Mouse (Mus musculus) neural tube, embryonic 14.5 days (tissue): ENCODE results near the gene Gnb1. TPM values are rescaled to one million over a fixed set of nuclear protein-coding genes. Genes with fewer than 3 reads are reported as not detected.

ENCODE experiments used
- ATAC-seq: fragments of 200-750 bp; cut with Nextera tagmentation; 2 replicates; pipeline ENCODE4 v1.8.0; 2017; ENCODE audit warnings: low read depth, mild to moderate bottlenecking, moderate TSS enrichment, moderate library complexity
- H3K27ac ChIP-seq: fragments of 300-500 bp; sonication (generic); 2 replicates; pipeline ENCODE4 v1.5.1; 2014; ENCODE audit warnings: low read depth, mild to moderate bottlenecking, control low read depth, low read length, moderate library complexity, mixed read lengths
- H3K27me3 ChIP-seq: fragments of 300-500 bp; sonication (generic); 2 replicates; pipeline ENCODE4 v1.6.1; 2014; ENCODE audit warnings: low read length; ENCODE audit not compliant: control insufficient read depth, insufficient read depth
- H3K36me3 ChIP-seq: fragments of 300-500 bp; sonication (generic); 2 replicates; pipeline ENCODE4 v1.6.1; 2014; ENCODE audit warnings: low read length, mixed read lengths; ENCODE audit not compliant: control insufficient read depth, insufficient read depth
- H3K4me1 ChIP-seq: fragments of 300-500 bp; sonication (generic); 2 replicates; pipeline ENCODE4 v1.6.1; 2014; ENCODE audit warnings: low read length; ENCODE audit not compliant: control insufficient read depth, insufficient read depth
- H3K4me2 ChIP-seq: fragments of 300-500 bp; sonication (generic); 2 replicates; pipeline ENCODE4 v1.6.1; 2014; ENCODE audit warnings: mild to moderate bottlenecking, low read depth, low read length, control low read depth
- H3K4me3 ChIP-seq: fragments of 300-500 bp; sonication (generic); 2 replicates; pipeline ENCODE4 v1.5.1; 2014; ENCODE audit warnings: low read depth, low read length, control low read depth, mixed read lengths
- H3K9ac ChIP-seq: fragments of 300-500 bp; sonication (generic); replicated peaks from 2 replicates; pipeline ENCODE4 v1.6.1; 2014; ENCODE audit warnings: low read depth, mild to moderate bottlenecking, control low read depth, low read length, mixed read lengths
- H3K9me3 ChIP-seq: fragments of 300-500 bp; sonication (generic); 2 replicates; pipeline ENCODE4 v1.6.1; 2016; ENCODE audit warnings: low read length; ENCODE audit not compliant: control insufficient read depth
- WGBS: fragments of 180-500 bp; shearing (Covaris S2); extraction: QIAGEN DNeasy Blood & Tissue Kit; methylation state at CpG from one replicate; pipeline ENCODE4 v1.1.7; 2014; 5-methylcytosine and 5-hydroxymethylcytosine counted together
- polyA plus RNA-seq: library from polyadenylated mRNA; unstranded; fragments of >200 nt; fragmentation: Nextera tagmentation; extraction: Ambion mirVana; gene quantifications from 2 replicates; pipeline ENCODE4 v1.2.1, GENCODE M21; 2014

The Gnb1 gene
- polyA plus RNA-seq, 1 experiment from 2014 or later: 1,136 TPM

DNA sequence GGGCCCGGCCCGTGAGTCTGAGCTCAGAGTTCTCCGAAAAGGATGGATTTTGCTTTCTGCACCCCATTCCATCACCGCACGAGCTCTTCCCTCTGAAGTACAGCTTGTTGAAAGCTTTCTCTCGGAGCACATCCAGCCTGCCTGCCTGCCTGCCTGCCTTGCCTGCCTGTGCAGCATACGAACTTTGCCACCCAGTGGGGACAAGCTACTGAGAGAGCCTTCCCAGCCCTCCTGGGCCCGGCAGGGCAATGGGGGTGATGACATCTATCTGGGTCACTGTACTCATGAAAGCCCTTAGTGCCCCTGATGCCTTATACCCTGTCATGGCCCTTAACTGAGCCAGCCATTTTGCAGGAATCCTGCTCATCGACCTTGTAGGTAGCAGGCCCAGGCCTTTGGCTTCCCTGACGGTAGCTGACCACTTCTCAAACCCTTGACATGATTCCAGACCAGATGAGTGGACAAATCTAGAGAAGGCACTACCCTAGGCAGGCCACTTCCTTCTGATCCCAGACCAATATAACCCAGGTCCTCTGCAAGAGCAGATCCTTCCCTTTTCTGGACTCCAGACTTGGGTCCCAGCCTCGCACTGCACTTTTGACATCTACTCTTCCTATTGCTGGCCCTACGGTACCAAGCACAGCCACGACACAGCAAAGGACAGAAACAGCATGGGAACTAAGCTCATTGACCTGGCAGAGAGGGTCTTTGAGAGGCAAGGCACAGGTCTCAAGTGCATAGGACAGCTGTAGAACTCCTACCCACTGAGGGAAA is 23.7 kb upstream of the Gnb1 start:
- 79% methylated on average over 13 of the region's 13 CpGs for WGBS
- H3K27ac ChIP-seq: no peak overlapping the region
- H3K4me2 ChIP-seq: no peak overlapping the region
- H3K9me3 ChIP-seq: no peaks in the 10 kb centered on the region
- H3K36me3 ChIP-seq: no peaks in the 10 kb centered on the region
- H3K9ac ChIP-seq: no peak overlapping the region
- H3K27me3 ChIP-seq: no peaks in the 10 kb centered on the region
- no peaks in the 10 kb centered on the region for H3K4me1 ChIP-seq
- no peak overlapping the region for H3K4me3 ChIP-seq
- no peak for ATAC-seq

DNA sequence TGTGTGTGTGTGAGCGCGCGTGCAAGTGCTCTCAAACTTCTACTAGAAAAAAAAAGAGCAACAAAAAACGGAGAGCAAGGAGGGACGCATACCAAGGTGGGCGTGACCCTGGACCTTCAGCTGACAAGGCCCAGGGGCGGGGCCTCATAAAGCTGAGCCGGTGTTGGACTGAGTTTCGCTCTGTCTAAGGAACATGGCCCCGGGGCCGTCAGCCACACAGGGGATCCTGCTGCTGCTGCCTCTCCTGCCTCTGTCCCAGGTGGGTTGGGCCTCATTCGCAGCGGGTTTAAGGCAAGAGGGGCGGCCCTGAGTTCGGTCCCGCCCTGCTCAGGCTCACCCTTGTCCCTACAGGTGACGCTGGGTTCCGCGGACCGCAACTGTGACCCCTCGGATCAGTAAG is 22.2 kb upstream of the Gnb1 start, which contains the start of gene Tmem52:
Gene Tmem52, plus strand, starts transcription at position 163 of the 400 bp plus-strand sequence.
- Histone ChIP-seq H3K9me3 (no peaks in the 10 kb centered on the region), H3K4me2 (no peak within 1 kb of the TSS), H3K4me3 (no peak within 1 kb of the TSS), H3K4me1 (no peaks in the 10 kb centered on the region), H3K27me3 (no peaks in the 10 kb centered on the region), H3K9ac (no peak within 1 kb of the TSS), H3K36me3 (no peaks in the 10 kb centered on the region), H3K27ac (no peak within 1 kb of the TSS)
- WGBS: 12% methylated on average over 21 of the region's 21 CpGs
- no peak for ATAC-seq

- no peak overlapping the region for H3K4me2 ChIP-seq
- no peak overlapping the region for H3K4me3 ChIP-seq
- no peaks in the 10 kb centered on the region for H3K27me3 ChIP-seq
- ATAC-seq: no peak
- H3K9ac ChIP-seq: no peak overlapping the region
- H3K27ac ChIP-seq: no peak overlapping the region
- 84% methylated on average over 18 of the region's 18 CpGs for WGBS
- no peaks in the 10 kb centered on the region for H3K36me3 ChIP-seq
- no peaks in the 10 kb centered on the region for H3K9me3 ChIP-seq
- H3K4me1 ChIP-seq: no peaks in the 10 kb centered on the region
These were observed 21.4 kb upstream of the Gnb1 start for GRCm38 (mm10) chr4:155469590-155470262.

- Histone ChIP-seq H3K27me3 (no peaks in the 10 kb centered on the region), H3K9ac (no peak overlapping the region), H3K4me1 (no peaks in the 10 kb centered on the region), H3K27ac (no peak overlapping the region), H3K36me3 (no peaks in the 10 kb centered on the region), H3K9me3 (no peaks in the 10 kb centered on the region), H3K4me2 (no peak overlapping the region), H3K4me3 (no peak overlapping the region)
- no peak for ATAC-seq
- 81% methylated on average over 16 of the region's 16 CpGs for WGBS
These were observed 20.8 kb upstream of the Gnb1 start for GRCm38 (mm10) chr4:155470263-155470953.

- no peaks in the 10 kb centered on the region for H3K9me3 ChIP-seq
- H3K4me1 ChIP-seq: no peaks in the 10 kb centered on the region
- no peak overlapping the region for H3K4me3 ChIP-seq
- 89% methylated on average over 7 of the region's 7 CpGs for WGBS
- ATAC-seq: no peak
- no peak overlapping the region for H3K4me2 ChIP-seq
- no peak overlapping the region for H3K9ac ChIP-seq
- no peaks in the 10 kb centered on the region for H3K36me3 ChIP-seq
- no peak overlapping the region for H3K27ac ChIP-seq
- H3K27me3 ChIP-seq: no peaks in the 10 kb centered on the region
These were observed 20.2 kb upstream of the Gnb1 start for GRCm38 (mm10) chr4:155470997-155471396.

- H3K4me1 ChIP-seq: no peaks in the 10 kb centered on the region
- no peak for ATAC-seq
- H3K4me2 ChIP-seq: no peak overlapping the region
These were observed 19.8 kb upstream of the Gnb1 start for GRCm38 (mm10) chr4:155471406-155471805.

GRCm38 (mm10) chr4:155472716-155473290 is 18.4 kb upstream of the Gnb1 start:
- Histone ChIP-seq H3K27ac (no peak overlapping the region), H3K36me3 (no peaks in the 10 kb centered on the region), H3K9me3 (no peaks in the 10 kb centered on the region), H3K27me3 (no peaks in the 10 kb centered on the region), H3K4me1 (no peaks in the 10 kb centered on the region), H3K4me2 (no peak overlapping the region), H3K9ac (no peak overlapping the region), H3K4me3 (no peak overlapping the region)
- WGBS: 72% methylated on average over 3 of the region's 3 CpGs
- ATAC-seq: no peak

More at GRCm38 (mm10) chr4:155471406-155471805, 19.8 kb upstream of the Gnb1 start:
- Histone ChIP-seq H3K27ac (no peak overlapping the region), H3K9ac (no peak overlapping the region), H3K36me3 (no peaks in the 10 kb centered on the region), H3K9me3 (no peaks in the 10 kb centered on the region), H3K27me3 (no peaks in the 10 kb centered on the region), H3K4me3 (no peak overlapping the region)
- WGBS: 87% methylated on average over 7 of the region's 7 CpGs

DNA sequence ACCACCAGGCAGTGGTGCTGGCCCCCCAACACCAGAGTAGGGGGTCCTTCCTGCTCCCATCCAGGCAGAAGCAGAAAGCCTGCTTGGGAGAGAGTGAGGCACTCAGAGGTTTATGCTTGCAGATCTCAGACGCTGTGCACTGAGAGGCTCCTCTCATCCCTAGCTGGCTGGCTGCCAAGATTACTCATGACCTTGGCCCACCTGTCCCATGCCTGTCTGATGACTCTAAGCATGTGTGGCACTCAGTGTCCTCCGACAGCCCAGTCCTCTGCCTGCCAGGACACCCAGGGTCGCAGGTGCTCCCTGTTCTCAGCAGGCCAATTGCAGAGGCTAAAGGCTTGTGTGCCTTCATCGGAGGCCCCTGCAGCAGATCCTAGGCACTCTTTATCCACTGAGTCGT is 17.8 kb upstream of the Gnb1 start:
- Histone ChIP-seq H3K27ac (no peak overlapping the region), H3K4me1 (no peaks in the 10 kb centered on the region)
- ATAC-seq: no peak

More for the DNA sequence above, 17.8 kb upstream of the Gnb1 start:
- no peaks in the 10 kb centered on the region for H3K9me3 ChIP-seq
- no peaks in the 10 kb centered on the region for H3K27me3 ChIP-seq
- H3K4me2 ChIP-seq: no peak overlapping the region
- H3K4me3 ChIP-seq: no peak overlapping the region
- H3K36me3 ChIP-seq: no peaks in the 10 kb centered on the region
- 60% methylated on average over 5 of the region's 5 CpGs for WGBS
- no peak overlapping the region for H3K9ac ChIP-seq
